Mouse (Mus musculus) C3H10T1/2 (cell line): Measurements from ENCODE around the gene Prss23. TPM values are rescaled to one million over a fixed set of nuclear protein-coding genes. Genes with fewer than 3 reads are reported as not detected.

Experiments used
- polyA plus RNA-seq, 2 experiments: library from polyadenylated mRNA; unstranded; fragments of >200 nt; fragmentation: generic; extraction: Trizol; gene quantifications; one replicate each; pipeline ENCODE4 v1.2.1; 2012; ENCODE audit warnings: missing spikeins in 2 of 2

Gene Prss23
- 100 to 1,000 TPM in 1 of 2 experiments, 1 to 10 TPM in 1; 5.7 to 140 TPM for polyA plus RNA-seq

GRCm38 (mm10) chr7:89526731-89527429 is at the start of gene Prss23:
Prss23 (minus strand) TSS chr7:89527187.

Other genes with a start within 250 kb of the Prss23 start
- 10 to 100 TPM in 1 of 2 experiments, 1 to 10 TPM in 1; 1.2 to 11.0 TPM for gene Tmem135, start 123.0 kb downstream of the Prss23 start, polyA plus RNA-seq
- gene Fzd4, start 122.8 kb downstream of the Prss23 start, polyA plus RNA-seq, result 1 to 10 TPM in 1 of 2 experiments, under 1 TPM in 1; 0.07 to 7.8 TPM
- under 1 TPM; 0.05 to 0.11 TPM for gene Me3, start 105.2 kb upstream of the Prss23 start, polyA plus RNA-seq